Mouse (Mus musculus) ES-E14 (cell line): ENCODE measurements around the gene Armcx3.

ENCODE experiments used
- CHD2 ChIP-seq: IDR thresholded peaks from 2 replicates; pipeline ENCODE4 v1.6.1; 2014; ENCODE audit warnings: mild to moderate bottlenecking, low read depth, low read length, inconsistent platforms
- MAFK ChIP-seq: IDR thresholded peaks from 2 replicates; pipeline ENCODE4 v1.6.1; 2014; ENCODE audit warnings: mild to moderate bottlenecking, low read depth, low read length, inconsistent platforms; ENCODE audit not compliant: insufficient read depth
- ZC3H11A ChIP-seq: IDR thresholded peaks from 2 replicates; pipeline ENCODE4 v1.6.1; 2012; ENCODE audit warnings: low read depth, mild to moderate bottlenecking, inconsistent platforms, low read length, borderline replicate concordance
- ZNF384 ChIP-seq: IDR thresholded peaks from 2 replicates; pipeline ENCODE4 v1.6.1; 2012; ENCODE audit warnings: low read depth, low read length, inconsistent platforms

GRCm38 (mm10) chrX:134750764-134751592, 5.4 kb upstream of the Armcx3 start, which contains the start of gene Armcx6:
- TF ChIP-seq ZNF384 = no peak
- no peak for TF ChIP-seq MAFK
- no peak for TF ChIP-seq ZC3H11A
- no peak for TF ChIP-seq CHD2
